Mouse (Mus musculus) forebrain, postnatal 0 days (tissue): ENCODE measurements around the gene Stim1. TPM values are rescaled to one million over a fixed set of nuclear protein-coding genes. Genes with fewer than 3 reads are reported as not detected.

Experiments used
- ATAC-seq: fragments of 200-750 bp; cut with Nextera tagmentation; 2 replicates; pipeline ENCODE4 v1.8.0; 2017; ENCODE audit warnings: mild to moderate bottlenecking, moderate library complexity
- DNase-seq: peaks from one replicate; pipeline ENCODE4 v3.0.0-alpha.2; 2015
- H3K27ac ChIP-seq: fragments of 300-500 bp; sonication (generic); 2 replicates; pipeline ENCODE4 v1.5.1; 2014; ENCODE audit warnings: low read depth, mild to moderate bottlenecking, antibody characterized with exemption, low read length, moderate library complexity, mixed read lengths
- H3K27me3 ChIP-seq: fragments of 300-500 bp; sonication (generic); 2 replicates; pipeline ENCODE4 v1.6.1; 2014; ENCODE audit warnings: mild to moderate bottlenecking, low read length, mixed read lengths; ENCODE audit not compliant: insufficient read depth
- H3K36me3 ChIP-seq: fragments of 300-500 bp; sonication (generic); 2 replicates; pipeline ENCODE4 v1.6.1; 2014; ENCODE audit warnings: mild to moderate bottlenecking, moderate library complexity; ENCODE audit not compliant: insufficient read depth
- H3K4me1 ChIP-seq: fragments of 300-500 bp; sonication (generic); 2 replicates; pipeline ENCODE4 v1.6.1; 2014; ENCODE audit warnings: antibody characterized with exemption; ENCODE audit not compliant: insufficient read depth
- H3K4me2 ChIP-seq: fragments of 300-500 bp; sonication (generic); 2 replicates; pipeline ENCODE4 v1.6.1; 2014; ENCODE audit warnings: low read depth, mild to moderate bottlenecking, moderate library complexity
- H3K4me3 ChIP-seq: fragments of 300-500 bp; sonication (generic); 2 replicates; pipeline ENCODE4 v1.5.1; 2014; ENCODE audit warnings: low read depth, low read length, mixed read lengths
- H3K9ac ChIP-seq: fragments of 300-500 bp; sonication (generic); 2 replicates; pipeline ENCODE4 v1.6.1; 2014; ENCODE audit warnings: mild to moderate bottlenecking
- H3K9me3 ChIP-seq: fragments of 300-500 bp; sonication (generic); 2 replicates; pipeline ENCODE4 v1.6.1; 2016; ENCODE audit warnings: low read length
- CTCF ChIP-seq: sonication (generic); IDR thresholded peaks from 2 replicates; pipeline ENCODE4 v1.5.1; 2016; ENCODE audit warnings: antibody characterized with exemption, control low read depth, low read depth
- WGBS: fragments of 180-500 bp; shearing (Covaris S2); extraction: QIAGEN DNeasy Blood & Tissue Kit; methylation state at CpG from one replicate; pipeline ENCODE4 v1.1.7; 2014; 5-methylcytosine and 5-hydroxymethylcytosine counted together
- polyA plus RNA-seq: library from polyadenylated mRNA; unstranded; fragments of >200 nt; fragmentation: Nextera tagmentation; extraction: Ambion mirVana; gene quantifications from 2 replicates; pipeline ENCODE4 v1.2.1, GENCODE M21; 2015
- total RNA-seq: library from RNA; depleted of rRNA; stranded (reverse); fragments of >200 nt; gene quantifications from 2 replicates; pipeline ENCODE4 v1.2.3, GENCODE M21; 2014

The Stim1 gene
- total and polyA plus RNA-seq, 2 experiments from 2014 or later, result 15.5 to 30.5 TPM

DNA sequence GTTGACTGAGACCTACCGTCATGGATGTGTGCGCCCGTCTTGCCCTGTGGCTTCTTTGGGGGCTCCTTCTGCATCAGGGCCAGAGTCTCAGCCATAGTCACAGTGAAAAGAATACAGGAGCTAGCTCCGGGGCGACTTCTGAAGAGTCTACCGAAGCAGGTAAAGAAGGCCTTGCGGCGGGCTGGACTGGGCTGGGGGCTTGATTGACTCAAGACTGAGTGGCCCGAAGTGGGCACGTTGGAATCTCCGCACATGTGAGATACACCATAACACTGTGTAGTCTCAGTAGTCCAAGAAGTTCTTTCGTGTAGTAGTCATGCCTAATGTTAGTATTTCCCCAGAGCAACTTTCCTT is 766 bp downstream of the Stim1 start:
- peak overlapping the region; percentile 87 for H3K4me3 ChIP-seq
- H3K9ac ChIP-seq, result peak overlapping the region; percentile 70
- H3K36me3 ChIP-seq, result no peaks in the 10 kb centered on the region
- no peak overlapping the region for H3K27ac ChIP-seq
- WGBS, result 5% methylated on average over 12 of the region's 12 CpGs
- ATAC-seq (no peak), DNase-seq (no peak)
- no peaks in the 10 kb centered on the region for H3K27me3 ChIP-seq
- H3K4me2 ChIP-seq, result peak overlapping the region; percentile 88
- peaks cover 10% of the 10 kb centered on the region for H3K4me1 ChIP-seq
- H3K9me3 ChIP-seq, result no peaks in the 10 kb centered on the region
- no peak for TF ChIP-seq CTCF

DNA sequence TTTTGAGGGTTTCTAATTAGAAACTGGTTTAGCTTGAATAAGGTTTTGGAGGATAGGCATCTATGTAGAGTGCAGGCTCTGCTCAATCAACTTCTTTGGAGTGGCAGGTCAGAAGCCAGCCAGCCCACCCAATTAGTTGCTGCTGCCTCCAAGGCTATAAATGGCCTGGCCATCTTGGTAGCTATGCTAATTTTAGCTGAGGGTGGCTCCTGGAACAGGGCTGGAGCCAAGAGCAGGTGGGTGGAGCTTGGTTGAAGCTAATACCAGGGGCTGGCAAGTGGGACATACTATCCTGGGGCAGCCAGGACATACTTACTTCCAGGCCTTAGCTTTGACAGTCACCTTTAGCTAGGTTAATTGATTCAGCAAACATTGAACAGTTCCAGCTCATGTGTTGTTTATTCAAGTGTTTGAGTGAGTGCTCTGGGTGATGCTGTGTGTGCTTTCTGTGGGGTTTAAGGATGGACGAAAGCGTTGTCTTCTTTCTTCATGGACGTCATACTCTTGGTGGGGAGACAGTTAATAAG is 4.9 kb downstream of the Stim1 start:
- DNase-seq (no peak), ATAC-seq (no peak)
- WGBS, result 94% methylated on average over 3 of the region's 3 CpGs
- TF ChIP-seq CTCF, result no peak
- Histone ChIP-seq H3K36me3 (no peaks in the 10 kb centered on the region), H3K4me1 (peaks cover 10% of the 10 kb centered on the region), H3K4me2 (no peak overlapping the region), H3K9ac (no peak overlapping the region), H3K27me3 (no peaks in the 10 kb centered on the region), H3K4me3 (no peak overlapping the region), H3K27ac (no peak overlapping the region), H3K9me3 (no peaks in the 10 kb centered on the region)

DNA sequence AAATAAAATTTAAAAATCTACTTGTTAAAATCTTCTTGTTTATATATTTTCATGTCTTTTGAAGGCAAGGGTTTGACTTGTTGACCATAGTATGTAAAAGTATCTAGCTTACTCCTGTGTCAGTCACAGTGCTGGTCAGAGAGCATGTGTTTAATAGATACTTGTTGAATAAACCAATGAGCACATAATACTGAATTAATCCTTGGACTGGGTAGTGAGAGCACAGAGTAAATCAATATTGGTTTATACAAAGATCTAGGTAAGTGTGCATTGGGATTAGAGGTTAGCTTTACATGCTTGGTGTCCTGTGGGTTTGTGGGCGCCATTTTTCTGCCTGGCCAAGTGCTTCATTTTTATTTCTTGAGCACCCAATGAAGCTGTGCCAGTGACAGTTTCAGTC is 13.8 kb downstream of the Stim1 start:
- no peaks in the 10 kb centered on the region for H3K9me3 ChIP-seq

DNA sequence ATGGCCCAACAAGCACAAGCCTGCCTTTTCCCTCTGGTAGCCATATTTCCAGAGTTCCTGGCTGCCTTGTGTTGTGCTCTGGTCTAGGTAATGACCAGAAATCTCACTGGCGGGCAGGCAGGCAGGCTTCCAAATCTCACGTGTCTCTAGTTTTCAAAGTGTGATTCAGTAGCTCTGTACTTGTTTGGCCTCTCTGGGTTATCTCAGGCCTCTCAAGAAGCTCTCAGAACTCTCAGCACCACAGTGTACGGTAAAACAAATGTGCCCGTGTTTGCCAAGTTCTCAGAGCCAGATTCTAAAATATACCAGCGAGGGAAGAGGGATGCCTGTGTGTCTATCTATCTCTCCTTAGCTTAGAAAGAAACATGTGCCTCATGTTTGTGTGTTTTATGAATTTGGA is 14.7 kb downstream of the Stim1 start:
- Histone ChIP-seq H3K4me3 (no peak overlapping the region), H3K27ac (no peak overlapping the region), H3K9ac (no peak overlapping the region), H3K9me3 (no peaks in the 10 kb centered on the region), H3K4me1 (no peaks in the 10 kb centered on the region), H3K36me3 (no peaks in the 10 kb centered on the region), H3K4me2 (no peak overlapping the region), H3K27me3 (no peaks in the 10 kb centered on the region)
- DNase-seq (no peak), ATAC-seq (no peak)
- TF ChIP-seq CTCF, result no peak
- WGBS, result 73% methylated on average over 5 of the region's 5 CpGs

More for the DNA sequence above, 13.8 kb downstream of the Stim1 start:
- Histone ChIP-seq H3K9ac (no peak overlapping the region), H3K27me3 (no peaks in the 10 kb centered on the region), H3K27ac (no peak overlapping the region), H3K36me3 (no peaks in the 10 kb centered on the region), H3K4me2 (no peak overlapping the region), H3K4me3 (no peak overlapping the region), H3K4me1 (no peaks in the 10 kb centered on the region)
- 98% methylated on average over 1 of the region's 1 CpGs for WGBS
- DNase-seq (no peak), ATAC-seq (no peak)
- no peak for TF ChIP-seq CTCF

DNA sequence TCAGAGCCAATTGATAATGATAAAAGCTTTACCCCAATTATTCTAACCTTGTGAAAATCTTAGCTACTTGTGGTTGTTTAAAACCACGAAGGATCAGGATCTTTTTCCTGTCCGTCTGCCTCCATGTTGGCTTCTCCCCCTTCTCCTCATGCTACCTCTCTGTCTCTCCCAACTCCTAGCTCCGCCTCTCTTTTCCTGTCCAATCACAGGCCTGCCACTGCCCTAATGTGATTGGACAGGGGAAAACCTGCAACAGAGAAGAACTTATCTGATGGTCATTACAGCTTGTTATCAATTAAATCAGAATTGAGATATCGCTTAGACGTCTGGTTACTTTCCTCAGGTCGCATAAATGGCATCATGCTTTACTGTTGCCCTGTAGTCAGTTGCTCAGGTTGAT is 21.9 kb downstream of the Stim1 start:
- TF ChIP-seq CTCF, result no peak
- no peak for ATAC-seq
- 87% methylated on average over 6 of the region's 6 CpGs for WGBS
- no peaks in the 10 kb centered on the region for H3K27me3 ChIP-seq
- no peak overlapping the region for H3K9ac ChIP-seq
- H3K4me3 ChIP-seq, result no peak overlapping the region
- no peak for DNase-seq
- no peak overlapping the region for H3K27ac ChIP-seq
- no peak overlapping the region for H3K4me2 ChIP-seq
- no peaks in the 10 kb centered on the region for H3K9me3 ChIP-seq
- no peaks in the 10 kb centered on the region for H3K36me3 ChIP-seq
- no peaks in the 10 kb centered on the region for H3K4me1 ChIP-seq

DNA sequence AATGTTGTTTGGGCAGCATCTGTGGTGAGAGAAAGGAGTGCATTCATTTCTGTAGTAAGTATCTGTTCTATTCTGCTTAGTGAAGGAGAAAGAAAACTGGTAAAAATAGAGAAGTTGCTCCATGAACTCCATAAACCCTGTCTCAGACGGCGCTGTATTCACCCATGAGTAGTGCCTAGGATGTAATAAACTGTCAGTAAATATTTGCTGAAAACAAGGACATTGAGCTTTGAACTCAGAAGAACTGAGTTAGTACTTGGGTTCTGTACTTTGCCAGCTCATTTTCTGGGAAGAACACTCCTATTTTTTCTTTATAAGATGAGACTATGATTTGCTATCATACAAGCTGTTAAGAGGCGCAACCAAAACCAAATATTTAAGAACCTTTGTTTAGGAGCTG is 24.6 kb downstream of the Stim1 start:
- Histone ChIP-seq H3K9ac (no peak overlapping the region), H3K4me3 (no peak overlapping the region), H3K9me3 (no peaks in the 10 kb centered on the region), H3K27me3 (no peaks in the 10 kb centered on the region), H3K36me3 (no peaks in the 10 kb centered on the region), H3K4me1 (no peaks in the 10 kb centered on the region), H3K27ac (no peak overlapping the region), H3K4me2 (no peak overlapping the region)
- no peak for TF ChIP-seq CTCF
- DNase-seq (no peak), ATAC-seq (no peak)
- WGBS, result 86% methylated on average over 3 of the region's 3 CpGs

DNA sequence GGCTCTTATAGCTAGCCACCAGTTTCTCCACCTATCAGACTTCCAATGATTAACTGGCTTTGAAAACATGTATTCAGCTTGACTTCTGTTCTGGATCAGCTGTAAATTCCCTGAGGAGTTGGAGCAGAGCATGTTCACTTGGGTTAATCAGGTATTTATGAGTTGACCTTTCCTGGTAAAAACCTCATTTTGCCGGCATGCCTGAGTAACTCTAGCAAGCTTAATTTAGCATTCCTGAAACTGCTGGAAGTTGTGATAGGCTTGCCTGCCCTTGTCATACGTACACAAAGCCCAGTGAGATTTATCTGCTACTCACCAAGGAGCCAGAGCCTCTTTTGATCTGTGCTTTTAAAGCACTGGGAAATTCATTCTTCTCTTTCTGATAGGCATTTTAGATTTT is 25.6 kb downstream of the Stim1 start:
- no peak overlapping the region for H3K27ac ChIP-seq
- 9% methylated on average over 2 of the region's 2 CpGs for WGBS
- ATAC-seq, result no peak
- H3K4me3 ChIP-seq, result no peak overlapping the region
- no peaks in the 10 kb centered on the region for H3K9me3 ChIP-seq
- H3K27me3 ChIP-seq, result no peaks in the 10 kb centered on the region
- no peaks in the 10 kb centered on the region for H3K4me1 ChIP-seq
- H3K36me3 ChIP-seq, result no peaks in the 10 kb centered on the region
- H3K4me2 ChIP-seq, result no peak overlapping the region
- H3K9ac ChIP-seq, result no peak overlapping the region
- TF ChIP-seq CTCF, result no peak
- no peak for DNase-seq

DNA sequence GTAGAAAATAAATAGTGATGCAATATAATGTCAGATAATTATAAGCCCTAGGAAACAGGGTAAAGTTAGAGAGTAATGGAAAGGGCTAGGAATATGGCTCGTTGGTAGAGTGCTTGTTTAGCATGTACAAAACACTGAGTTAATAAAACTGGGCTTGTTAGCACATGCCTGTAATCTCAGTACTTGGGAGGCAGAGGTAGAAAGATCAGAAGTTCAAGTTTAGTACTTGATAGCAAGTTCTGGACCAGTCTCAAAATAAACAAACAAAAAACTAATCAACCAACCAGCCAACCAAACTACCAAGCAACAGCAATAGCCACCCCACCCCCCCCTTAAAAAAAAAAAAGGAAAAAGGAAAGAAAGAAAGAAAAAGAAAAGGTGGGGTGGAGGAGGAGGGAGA is 33.2 kb downstream of the Stim1 start:
- H3K4me1 ChIP-seq, result no peaks in the 10 kb centered on the region
- no peak overlapping the region for H3K4me3 ChIP-seq
- H3K9me3 ChIP-seq, result no peaks in the 10 kb centered on the region
- no peak for TF ChIP-seq CTCF
- no peak overlapping the region for H3K9ac ChIP-seq
- no peak for ATAC-seq
- DNase-seq, result no peak
- H3K27ac ChIP-seq, result no peak overlapping the region
- H3K4me2 ChIP-seq, result no peak overlapping the region
- no peaks in the 10 kb centered on the region for H3K36me3 ChIP-seq
- no peaks in the 10 kb centered on the region for H3K27me3 ChIP-seq
- 88% methylated on average over 1 of the region's 1 CpGs for WGBS
